Mouse (Mus musculus): Measurements from ENCODE around the gene Pbxip1.

DNA sequence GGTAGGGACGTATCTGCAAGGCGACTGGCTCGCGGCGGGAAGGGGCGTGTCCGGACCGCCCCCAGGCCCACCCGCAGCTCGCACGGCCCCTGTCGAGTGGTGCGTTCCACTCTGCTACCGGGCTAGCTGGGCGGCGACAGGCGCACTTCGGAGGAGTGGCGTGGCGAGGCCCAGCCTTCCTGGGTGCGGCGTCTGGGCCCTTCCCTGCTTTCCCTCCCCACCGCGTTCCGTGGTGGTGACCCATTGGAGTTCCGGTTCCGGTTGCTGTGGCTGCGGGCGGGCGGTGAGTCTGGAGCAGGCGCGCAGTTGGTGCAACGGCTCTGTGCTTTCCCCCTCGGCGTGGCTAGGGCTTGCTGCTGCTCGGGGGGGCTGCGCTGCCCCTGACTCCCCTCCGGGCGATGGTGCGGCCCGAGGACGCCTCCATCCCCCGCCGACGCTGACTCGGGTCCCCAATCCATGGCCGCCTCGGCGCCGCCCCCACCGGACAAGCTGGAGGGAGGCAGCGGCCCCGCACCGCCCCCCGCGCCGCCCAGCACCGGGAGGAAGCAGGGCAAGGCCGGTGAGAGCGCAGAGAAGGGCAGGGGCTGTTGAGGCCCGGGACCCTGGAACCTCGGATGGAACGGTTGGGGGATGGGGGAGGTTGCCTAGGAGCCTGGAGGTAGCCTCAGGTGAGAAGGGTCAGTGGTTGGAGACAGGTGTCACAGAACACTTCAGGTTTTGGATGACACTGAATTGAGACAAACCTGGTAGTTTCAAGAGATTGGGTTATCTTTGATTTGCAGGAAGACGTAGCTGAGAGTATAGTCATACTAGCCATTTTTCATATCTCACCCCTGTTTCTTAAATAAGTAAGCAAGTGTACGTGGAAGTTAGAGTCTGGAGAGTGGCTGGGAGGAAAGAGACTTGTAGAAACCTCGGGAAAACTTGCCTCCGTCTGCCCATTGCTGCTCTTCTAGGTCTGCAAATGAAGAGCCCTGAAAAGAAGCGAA is 6.0 kb upstream of the Pbxip1 start, which contains the start of gene Pygo2:
- TF ChIP-seq CTCF (IDR thresholded peaks at IDR 0.05; ENCODE audit: low read depth, low read length): no peak
- TF ChIP-seq POLR2A (IDR thresholded peaks at IDR 0.05; ENCODE audit: borderline replicate concordance, low read depth, low read length): no peak

All from bone marrow macrophage, adult 2 months (primary cell).